Mouse (Mus musculus): ENCODE data around the gene Ccdc125. TPM values are rescaled to one million over a fixed set of nuclear protein-coding genes. Genes with fewer than 3 reads are reported as not detected.
A peak's percentile ranks its signal among the peaks of the same experiment; 100 is the strongest.

The Ccdc125 gene
- polyA plus RNA-seq, 1 experiment: 0.61 TPM

DNA sequence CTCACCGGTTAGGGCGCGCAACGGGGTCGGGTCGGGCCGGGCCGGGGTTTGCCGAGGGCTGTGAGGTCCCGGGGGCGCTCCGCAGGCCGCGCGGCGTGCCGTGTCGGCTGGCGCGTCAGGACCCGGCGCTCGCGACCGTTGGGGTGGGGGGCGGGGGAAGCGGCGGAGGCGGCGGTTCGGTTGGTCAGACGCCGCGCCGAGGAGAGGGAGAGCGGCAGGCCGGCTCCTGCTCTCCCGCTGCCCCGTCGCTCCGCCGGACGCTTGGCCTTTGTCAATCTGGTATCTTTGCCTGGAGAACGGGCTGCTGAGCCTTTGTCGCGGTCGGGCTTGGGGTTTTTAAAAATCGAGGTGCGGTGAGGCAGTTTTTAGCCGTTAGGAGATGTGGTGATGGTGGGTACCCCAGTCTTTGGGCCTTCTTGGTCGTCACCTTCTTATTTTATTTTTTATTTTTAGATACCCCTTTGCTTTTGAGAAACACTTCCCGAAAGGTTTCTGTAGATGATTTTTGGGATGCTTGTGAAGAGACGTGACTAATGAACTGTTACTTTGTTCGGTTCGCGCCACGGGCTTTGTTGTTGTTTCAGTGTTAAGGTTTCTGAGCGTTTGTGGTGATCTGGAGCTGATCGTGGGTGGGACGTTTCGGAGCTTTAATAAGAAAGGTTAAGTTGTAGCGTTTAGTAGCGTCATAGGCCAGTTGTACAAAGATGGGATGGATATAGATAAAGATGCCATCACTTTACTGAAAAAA is 17.9 kb upstream of the Ccdc125 start, which contains the start of gene Taf9:
TSS of gene Taf9 (plus strand) at position 141 of the 748 bp plus-strand sequence.
- DNase-seq: no peak
- H3K27me3 ChIP-seq (ENCODE audit: control insufficient read depth, insufficient read depth, low read length): no peaks in the 10 kb centered on the region
- H3K4me3 ChIP-seq (replicated peaks; ENCODE audit: insufficient read depth, low read depth, low read length): peak within 1 kb of the TSS; percentile 96
- peak within 1 kb of the TSS; percentile 99 for H3K27ac ChIP-seq (ENCODE audit: insufficient read depth, low read length)
- H3K4me1 ChIP-seq (ENCODE audit: control insufficient read depth, insufficient read depth, low read length): no peaks in the 10 kb centered on the region
- peak; percentile 48; the same call in 1 of the 2 replicates for TF ChIP-seq POLR2A (IDR thresholded peaks at IDR 0.05; ENCODE audit: borderline replicate concordance, insufficient read depth, low read length)
- TF ChIP-seq CTCF (IDR thresholded peaks at IDR 0.05; ENCODE audit: borderline replicate concordance, insufficient read depth, low read depth, low read length): no peak
- WGBS: 1% methylated on average over 58 of the region's 63 CpGs

DNA sequence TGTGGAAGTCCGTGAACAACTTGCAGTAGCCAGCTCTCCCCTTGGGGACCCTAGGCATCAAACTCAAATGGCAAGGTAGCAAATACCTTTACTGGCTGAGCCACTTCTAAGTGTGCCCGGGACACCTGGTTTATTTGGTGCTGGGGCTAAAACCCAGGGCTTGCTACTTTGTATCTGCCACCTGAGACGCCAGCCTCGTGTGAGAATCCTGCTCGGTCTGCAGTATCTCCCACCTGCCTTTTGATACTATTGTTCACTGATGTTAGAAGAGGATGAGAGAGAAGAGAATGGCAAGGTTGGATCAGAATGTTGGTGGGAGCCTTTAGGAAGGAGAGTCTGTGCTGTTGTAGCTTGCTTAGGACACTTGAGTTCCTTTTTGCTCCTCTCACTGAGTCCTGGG is 11.4 kb upstream of the Ccdc125 start:
- Histone ChIP-seq H3K4me3 (replicated peaks; ENCODE audit: insufficient read depth, low read depth, low read length) (no peak overlapping the region), H3K4me1 (ENCODE audit: control insufficient read depth, insufficient read depth, low read length) (no peaks in the 10 kb centered on the region), H3K27ac (ENCODE audit: insufficient read depth, low read length) (no peak overlapping the region), H3K27me3 (ENCODE audit: control insufficient read depth, insufficient read depth, low read length) (no peaks in the 10 kb centered on the region)
- 95% methylated on average over 5 of the region's 5 CpGs for WGBS
- DNase-seq: no peak
- TF ChIP-seq POLR2A (IDR thresholded peaks at IDR 0.05; ENCODE audit: borderline replicate concordance, insufficient read depth, low read length) (no peak), CTCF (IDR thresholded peaks at IDR 0.05; ENCODE audit: borderline replicate concordance, insufficient read depth, low read depth, low read length) (no peak)

DNA sequence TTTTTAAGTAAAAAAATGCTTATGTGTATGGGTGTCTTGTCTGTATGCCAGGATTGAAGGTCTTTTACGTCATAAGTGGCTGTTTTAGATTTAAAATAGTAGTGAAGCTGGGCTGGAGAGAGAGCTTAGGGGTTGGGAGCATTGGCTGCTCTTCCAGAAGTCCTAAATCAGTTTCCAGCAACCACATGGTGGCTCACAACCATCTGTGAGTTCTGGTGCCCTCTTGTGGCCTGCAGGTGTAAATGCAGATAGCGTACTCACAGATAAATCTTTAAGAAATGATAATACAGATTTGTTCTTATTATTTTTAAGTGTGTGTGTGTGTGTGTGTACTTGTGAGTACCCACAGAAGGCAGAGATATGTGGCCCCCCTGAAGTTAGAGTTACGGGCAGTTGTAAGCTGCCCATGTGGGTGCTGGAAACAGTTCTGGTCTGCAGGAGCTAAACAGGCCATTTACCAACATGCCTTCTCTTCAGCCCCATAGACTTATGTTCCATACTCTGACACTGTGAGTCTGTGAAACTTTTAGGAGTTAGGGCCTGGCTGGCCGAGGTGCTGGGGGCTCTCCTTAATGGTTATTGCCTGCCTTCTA is 9.6 kb upstream of the Ccdc125 start:
- Histone ChIP-seq H3K27me3 (ENCODE audit: control insufficient read depth, insufficient read depth, low read length) (no peaks in the 10 kb centered on the region), H3K4me3 (replicated peaks; ENCODE audit: insufficient read depth, low read depth, low read length) (no peak overlapping the region), H3K27ac (ENCODE audit: insufficient read depth, low read length) (no peak overlapping the region), H3K4me1 (ENCODE audit: control insufficient read depth, insufficient read depth, low read length) (no peaks in the 10 kb centered on the region)
- peak; percentile 54 to 56 for DNase-seq
- WGBS: 41% methylated on average over 4 of the region's 4 CpGs
- no peak for TF ChIP-seq POLR2A (IDR thresholded peaks at IDR 0.05; ENCODE audit: borderline replicate concordance, insufficient read depth, low read length)
- TF ChIP-seq CTCF (IDR thresholded peaks at IDR 0.05; ENCODE audit: borderline replicate concordance, insufficient read depth, low read depth, low read length): peak; percentile 77

DNA sequence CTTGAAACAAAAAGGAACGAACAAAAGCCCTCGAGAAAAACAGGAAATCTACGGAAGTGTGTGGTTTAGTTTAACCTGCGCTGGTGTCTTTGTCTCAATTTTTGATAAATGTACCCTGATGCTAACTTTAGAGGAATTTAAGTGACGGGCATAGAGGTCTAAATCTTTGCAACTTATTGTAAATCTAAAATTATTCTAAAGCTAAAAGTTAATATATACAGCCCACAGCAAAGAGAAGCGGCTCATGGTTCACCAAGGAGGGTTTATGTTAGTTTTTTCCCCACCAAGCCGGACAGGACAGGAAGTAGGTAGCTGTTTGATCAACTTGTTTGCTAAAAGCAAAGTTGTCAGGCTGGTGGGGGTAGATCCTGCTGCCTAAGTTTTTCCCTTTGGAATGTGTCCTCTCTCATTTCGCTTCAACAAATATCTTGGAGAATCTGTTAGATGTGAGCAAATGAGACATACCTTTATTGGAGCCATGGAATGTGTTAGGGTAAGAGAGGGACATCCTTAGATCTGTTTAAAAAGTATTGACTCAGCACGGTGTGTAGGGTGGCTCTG is 744 bp downstream of the Ccdc125 start:
- Histone ChIP-seq H3K4me1 (ENCODE audit: control insufficient read depth, insufficient read depth, low read length) (peaks cover 4% of the 10 kb centered on the region; the same call in 1 of the 2 replicates), H3K27me3 (ENCODE audit: control insufficient read depth, insufficient read depth, low read length) (no peaks in the 10 kb centered on the region), H3K27ac (ENCODE audit: insufficient read depth, low read length) (no peak overlapping the region), H3K4me3 (replicated peaks; ENCODE audit: insufficient read depth, low read depth, low read length) (no peak overlapping the region)
- TF ChIP-seq CTCF (IDR thresholded peaks at IDR 0.05; ENCODE audit: borderline replicate concordance, insufficient read depth, low read depth, low read length) (no peak), POLR2A (IDR thresholded peaks at IDR 0.05; ENCODE audit: borderline replicate concordance, insufficient read depth, low read length) (no peak)
- WGBS: 73% methylated on average over 9 of the region's 9 CpGs
- DNase-seq: no peak

DNA sequence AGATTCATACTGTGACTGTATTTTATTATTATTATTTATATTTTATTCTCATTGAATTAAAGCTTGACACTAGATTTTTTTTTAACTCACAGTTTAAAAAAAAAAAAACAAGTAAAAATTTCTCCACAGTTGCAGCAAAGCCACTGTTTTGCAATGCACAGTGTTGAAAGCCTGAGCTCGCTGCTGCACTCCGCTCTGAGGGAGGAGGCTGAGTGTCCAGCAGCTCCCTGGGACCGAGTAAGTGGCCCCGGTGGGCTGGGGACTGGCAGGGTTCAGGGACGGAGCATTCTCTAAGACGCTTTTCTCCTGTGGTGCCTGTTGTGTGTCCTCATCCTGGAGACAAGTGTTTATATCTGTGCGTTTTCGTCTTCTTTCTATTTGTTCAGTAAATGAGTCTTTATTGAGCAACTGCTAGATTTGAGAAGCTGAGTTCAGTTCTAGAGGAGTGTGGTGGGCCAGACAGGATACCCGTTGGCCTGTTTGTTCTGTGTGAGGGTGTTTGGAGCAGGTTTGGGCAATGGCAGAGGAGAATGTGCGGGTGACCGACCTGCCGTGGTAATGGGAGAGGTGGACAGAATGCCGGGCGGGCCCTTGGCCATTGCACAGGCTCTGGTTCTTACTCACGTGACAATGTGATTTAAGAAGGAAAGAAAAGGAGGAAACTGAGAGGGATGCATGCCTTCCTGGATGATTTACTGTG is 6.6 kb downstream of the Ccdc125 start:
- TF ChIP-seq POLR2A (IDR thresholded peaks at IDR 0.05; ENCODE audit: borderline replicate concordance, insufficient read depth, low read length) (no peak), CTCF (IDR thresholded peaks at IDR 0.05; ENCODE audit: borderline replicate concordance, insufficient read depth, low read depth, low read length) (no peak)
- WGBS: 87% methylated on average over 15 of the region's 15 CpGs
- H3K27ac ChIP-seq (ENCODE audit: insufficient read depth, low read length): no peak overlapping the region
- DNase-seq: no peak
- no peaks in the 10 kb centered on the region for H3K4me1 ChIP-seq (ENCODE audit: control insufficient read depth, insufficient read depth, low read length)
- no peak overlapping the region for H3K4me3 ChIP-seq (replicated peaks; ENCODE audit: insufficient read depth, low read depth, low read length)
- no peaks in the 10 kb centered on the region for H3K27me3 ChIP-seq (ENCODE audit: control insufficient read depth, insufficient read depth, low read length)

DNA sequence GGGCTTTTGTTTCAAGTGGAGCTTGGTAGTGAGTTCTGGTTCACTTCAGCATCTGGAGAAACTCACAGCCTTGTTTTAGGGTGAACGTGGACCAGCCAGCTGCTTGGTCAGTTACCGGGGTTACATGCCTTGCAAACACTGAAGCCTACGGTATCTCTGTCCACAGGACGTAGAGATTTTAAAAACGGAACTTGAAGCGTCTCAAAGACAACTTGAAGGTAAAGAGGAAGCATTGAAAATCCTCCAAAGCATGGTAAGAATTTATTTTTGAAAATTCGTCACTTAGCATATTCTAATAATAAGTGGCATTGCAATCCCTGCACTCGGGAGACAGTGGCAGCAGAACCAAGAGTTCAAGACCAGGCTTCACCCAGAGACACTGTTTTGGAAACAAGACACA is 12.1 kb downstream of the Ccdc125 start:
- Histone ChIP-seq H3K27me3 (ENCODE audit: control insufficient read depth, insufficient read depth, low read length) (no peaks in the 10 kb centered on the region), H3K4me3 (replicated peaks; ENCODE audit: insufficient read depth, low read depth, low read length) (no peak overlapping the region), H3K4me1 (ENCODE audit: control insufficient read depth, insufficient read depth, low read length) (no peaks in the 10 kb centered on the region), H3K27ac (ENCODE audit: insufficient read depth, low read length) (no peak overlapping the region)
- WGBS: 85% methylated on average over 8 of the region's 8 CpGs
- TF ChIP-seq POLR2A (IDR thresholded peaks at IDR 0.05; ENCODE audit: borderline replicate concordance, insufficient read depth, low read length) (no peak), CTCF (IDR thresholded peaks at IDR 0.05; ENCODE audit: borderline replicate concordance, insufficient read depth, low read depth, low read length) (no peak)
- no peak for DNase-seq

DNA sequence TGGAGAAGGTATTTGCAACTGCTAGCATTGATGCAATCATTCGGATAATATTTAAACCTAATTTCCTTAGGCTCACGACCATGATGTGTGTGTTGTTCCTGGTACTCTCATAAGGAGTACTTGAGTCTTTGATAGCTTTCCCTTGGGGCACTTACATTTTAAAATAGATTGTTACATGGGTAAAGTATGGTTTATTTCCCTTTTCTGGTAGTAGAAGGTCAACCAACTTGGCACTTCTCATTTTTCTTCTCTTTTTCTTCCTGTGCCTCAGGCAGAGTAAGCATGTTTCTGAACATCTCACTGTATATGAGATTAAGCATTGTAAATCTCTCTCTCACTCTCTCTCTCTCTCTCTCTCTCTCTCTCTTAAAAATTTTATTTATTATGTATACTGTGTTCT is 13.3 kb downstream of the Ccdc125 start:
- Histone ChIP-seq H3K27ac (ENCODE audit: insufficient read depth, low read length) (no peak overlapping the region), H3K4me3 (replicated peaks; ENCODE audit: insufficient read depth, low read depth, low read length) (no peak overlapping the region), H3K27me3 (ENCODE audit: control insufficient read depth, insufficient read depth, low read length) (no peaks in the 10 kb centered on the region), H3K4me1 (ENCODE audit: control insufficient read depth, insufficient read depth, low read length) (no peaks in the 10 kb centered on the region)
- 89% methylated on average over 2 of the region's 2 CpGs for WGBS
- no peak for DNase-seq
- TF ChIP-seq POLR2A (IDR thresholded peaks at IDR 0.05; ENCODE audit: borderline replicate concordance, insufficient read depth, low read length) (no peak), CTCF (IDR thresholded peaks at IDR 0.05; ENCODE audit: borderline replicate concordance, insufficient read depth, low read depth, low read length) (no peak)
